Mouse (Mus musculus): ENCODE results near the gene Frmd5.

- TF ChIP-seq CTCF (IDR thresholded peaks at IDR 0.05; ENCODE audit: borderline replicate concordance, insufficient read depth, low read length) (no peak), POLR2A (IDR thresholded peaks at IDR 0.05; ENCODE audit: low read depth, low read length) (no peak)
These were observed 46.2 kb downstream of the Frmd5 start for GRCm38 (mm10) chr2:121760646-121761045.
